Mouse (Mus musculus) lung, postnatal 4 days (tissue): Measurements from ENCODE around the gene Hist3h2ba.

Experiments
- DNase-seq, 2 experiments: peaks; one replicate each; pipeline ENCODE4 v3.0.0; 2021

The Hist3h2ba gene

DNA sequence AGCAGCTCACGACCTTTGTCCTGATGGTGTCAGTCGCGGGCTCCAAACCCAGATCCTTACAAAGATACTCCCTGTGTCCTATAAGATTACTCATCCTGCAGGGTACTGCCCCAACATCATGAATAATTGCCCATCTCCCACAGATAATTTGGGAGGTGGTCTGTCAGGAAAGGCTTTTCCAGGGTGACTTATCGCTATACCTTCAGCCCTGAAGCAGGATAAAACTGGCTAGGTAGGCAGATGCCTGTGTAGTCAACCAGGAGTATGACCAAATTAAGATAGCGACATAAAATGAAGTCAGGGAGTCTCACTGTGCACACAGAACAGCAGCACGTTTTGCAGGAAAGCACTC is 9.7 kb upstream of the Hist3h2ba start:
- no peak for DNase-seq

DNA sequence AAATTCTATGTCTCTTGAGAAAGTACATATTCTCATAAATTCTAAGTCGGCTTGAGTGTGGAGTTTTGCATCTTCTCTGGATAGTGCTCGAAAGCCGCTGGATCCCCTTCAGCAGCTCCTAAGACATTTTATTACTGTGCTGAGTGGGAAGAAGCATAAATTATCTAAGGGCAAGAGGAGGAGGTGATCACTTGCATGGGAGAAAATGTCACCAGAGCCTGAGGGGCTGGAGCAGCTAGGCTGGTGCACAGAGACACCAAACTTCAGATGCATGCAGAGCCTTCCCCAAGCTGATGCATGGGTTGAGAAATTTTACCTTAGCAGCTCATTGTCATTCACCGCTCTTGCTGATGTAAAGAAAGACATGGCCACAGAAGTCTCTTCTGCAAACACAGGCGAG is 4.6 kb upstream of the Hist3h2ba start:
- DNase-seq = no peak

DNA sequence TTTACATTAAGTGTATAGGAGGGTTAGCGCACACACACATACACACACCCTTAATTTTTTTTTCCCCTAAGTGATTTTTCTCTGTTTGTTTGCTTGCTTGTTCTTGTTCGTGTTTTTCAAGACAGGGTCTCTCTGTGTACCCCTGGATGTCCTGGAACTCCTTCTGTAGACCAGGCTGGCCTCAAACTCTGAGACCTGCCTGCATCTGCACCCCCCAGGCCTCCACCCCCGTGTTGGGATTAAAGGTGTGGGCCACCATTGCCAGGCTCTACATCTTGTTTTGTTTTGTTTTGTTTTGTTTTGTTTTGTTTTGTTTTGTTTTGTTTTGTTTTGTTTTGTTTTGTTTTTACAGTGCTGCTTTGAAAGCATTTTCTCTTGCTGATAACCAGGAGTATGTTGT is 1.4 kb upstream of the Hist3h2ba start:
- DNase-seq = no peak

DNA sequence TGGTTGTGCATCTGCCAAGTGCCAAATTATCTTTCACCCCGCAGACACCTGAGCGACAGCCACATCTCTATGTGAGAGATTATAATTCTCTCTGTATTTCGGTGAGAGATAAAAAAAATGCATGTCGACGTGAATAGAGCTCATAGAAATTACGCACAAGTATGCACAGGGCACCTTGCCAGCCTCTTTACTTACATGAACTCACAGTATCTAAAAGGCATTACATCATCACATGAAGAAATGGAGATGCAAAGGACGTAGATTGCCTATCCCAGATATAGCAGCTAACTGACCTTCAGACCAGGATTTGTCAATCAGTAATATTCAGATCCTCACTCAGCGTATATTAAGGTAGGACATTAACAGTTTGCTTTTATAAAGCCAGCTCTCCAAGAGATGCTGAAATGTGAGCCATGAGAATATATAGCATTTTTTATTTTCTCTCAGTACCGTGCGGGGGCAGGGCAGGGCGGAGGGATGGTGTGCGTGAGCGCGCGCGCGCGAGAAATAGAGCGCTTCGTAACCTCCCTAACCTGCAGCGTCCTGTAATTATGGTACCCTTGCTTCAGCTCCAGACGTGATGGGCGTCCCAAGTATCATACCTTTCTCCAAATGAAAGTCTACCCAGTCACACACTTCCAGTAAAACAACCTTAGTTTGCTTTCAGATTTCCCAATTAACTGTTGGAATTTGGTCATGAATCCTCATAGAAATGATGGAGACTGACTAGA is 757 bp upstream of the Hist3h2ba start:
- no peak for DNase-seq

DNA sequence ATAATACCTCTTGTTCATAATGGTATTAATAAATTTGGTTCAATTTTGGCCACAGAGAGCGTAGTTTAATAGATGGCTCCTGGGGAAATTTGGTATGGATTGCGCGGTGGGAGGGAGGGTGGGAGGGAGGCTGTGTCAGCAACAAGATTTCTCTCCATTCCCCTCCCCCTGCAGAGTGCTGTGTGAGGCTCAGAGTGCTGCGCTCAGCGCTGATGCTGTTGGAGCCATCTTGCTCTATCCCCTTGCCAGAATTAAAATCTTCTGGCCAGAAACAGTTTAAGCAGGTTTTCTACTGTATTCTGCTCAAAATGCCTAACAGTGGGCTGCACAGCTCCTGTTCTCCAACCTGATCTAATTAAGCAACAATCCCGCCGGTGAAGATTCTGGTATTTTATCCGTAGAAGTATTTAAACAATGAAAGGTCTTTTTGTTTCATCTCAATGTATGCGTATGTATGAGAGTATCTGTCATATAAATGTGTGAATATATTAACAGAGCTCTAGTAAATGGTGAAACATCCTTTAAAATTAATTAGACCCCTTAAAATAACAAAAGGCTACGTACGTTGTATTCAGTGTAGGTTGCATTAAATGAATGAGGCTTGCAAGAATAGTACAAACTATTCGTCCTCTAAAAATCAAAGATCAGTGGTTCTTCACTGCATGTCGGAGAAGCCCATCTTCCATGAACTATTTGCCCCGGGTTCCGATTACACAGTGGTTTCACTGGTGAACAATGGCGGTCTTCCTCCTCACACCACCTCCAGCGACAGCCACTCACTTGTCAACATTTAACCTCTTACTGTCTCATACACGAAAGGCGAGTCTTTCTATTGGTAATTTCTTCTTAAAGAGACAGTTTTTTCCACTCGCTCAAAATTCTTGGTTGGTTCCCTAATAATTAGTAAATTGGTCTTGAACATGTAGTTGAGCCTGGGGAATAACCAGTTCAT is 1.0 kb downstream of the Hist3h2ba start:
- DNase-seq = no peak

DNA sequence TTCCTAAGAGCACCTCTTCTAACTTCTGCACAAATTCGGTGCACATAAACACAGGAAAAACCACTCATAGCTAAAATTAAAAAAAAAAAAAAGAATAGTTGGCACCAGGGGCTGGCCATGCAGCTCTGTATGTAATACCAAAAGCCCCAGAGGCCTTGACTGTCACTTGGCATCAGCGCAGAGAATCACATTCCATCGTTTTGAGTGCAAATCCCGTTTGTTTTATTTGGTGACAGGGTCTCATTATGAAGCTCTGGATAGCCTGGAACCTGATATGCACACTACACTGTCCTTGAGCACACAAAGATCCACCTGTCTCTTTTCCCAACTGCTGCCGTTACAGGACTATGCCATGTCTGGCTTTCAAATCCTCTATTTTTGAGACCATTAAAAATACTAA is 2.5 kb downstream of the Hist3h2ba start:
- no peak for DNase-seq

DNA sequence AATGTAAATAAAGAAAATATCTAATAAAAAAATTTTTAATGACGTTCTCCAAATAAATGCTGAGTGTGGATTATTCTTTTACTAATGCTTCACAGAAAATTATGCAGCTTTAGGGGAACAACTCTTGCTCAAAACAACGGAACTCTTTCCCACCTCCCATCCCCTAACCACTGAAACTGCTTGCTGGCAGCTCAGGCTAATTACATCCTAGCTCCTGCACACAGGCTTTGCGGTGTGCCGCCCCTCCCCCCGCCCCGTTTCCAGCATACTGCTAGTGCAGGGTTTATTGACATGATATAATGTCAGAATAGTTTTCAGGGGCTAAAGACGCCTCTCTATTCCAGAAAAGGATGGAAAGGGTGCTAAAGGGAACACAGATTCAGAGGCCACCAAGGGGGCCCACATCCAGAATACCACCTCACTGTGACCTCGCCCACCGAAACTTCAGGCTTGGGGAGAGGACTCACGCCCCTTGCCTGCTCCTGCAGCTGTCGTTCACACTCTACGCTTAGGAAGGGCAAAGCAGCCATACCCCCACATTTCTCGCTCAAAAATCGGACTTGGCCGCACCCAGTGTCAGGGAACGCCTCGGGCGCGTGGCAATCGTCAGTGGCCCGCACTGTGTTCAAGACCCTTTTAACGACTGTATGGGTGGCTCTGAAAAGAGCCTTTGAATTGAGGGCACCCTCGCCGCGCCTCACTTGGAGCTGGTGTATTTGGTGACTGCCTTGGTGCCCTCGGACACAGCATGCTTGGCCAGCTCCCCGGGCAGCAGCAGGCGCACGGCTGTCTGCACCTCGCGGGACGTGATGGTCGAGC is 4.8 kb downstream of the Hist3h2ba start:
- DNase-seq = peak in 1 of 2 experiments; percentile 38

DNA sequence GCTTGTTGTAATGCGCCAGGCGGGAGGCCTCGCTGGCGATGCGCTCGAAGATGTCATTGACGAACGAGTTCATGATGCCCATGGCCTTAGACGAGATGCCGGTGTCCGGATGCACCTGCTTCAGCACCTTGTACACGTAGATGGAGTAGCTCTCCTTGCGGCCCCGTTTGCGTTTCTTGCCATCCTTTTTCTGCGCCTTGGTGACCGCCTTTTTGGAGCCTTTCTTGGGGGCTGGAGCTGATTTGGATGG is 5.4 kb downstream of the Hist3h2ba start:
- DNase-seq = peak in 1 of 2 experiments; percentile 57

DNA sequence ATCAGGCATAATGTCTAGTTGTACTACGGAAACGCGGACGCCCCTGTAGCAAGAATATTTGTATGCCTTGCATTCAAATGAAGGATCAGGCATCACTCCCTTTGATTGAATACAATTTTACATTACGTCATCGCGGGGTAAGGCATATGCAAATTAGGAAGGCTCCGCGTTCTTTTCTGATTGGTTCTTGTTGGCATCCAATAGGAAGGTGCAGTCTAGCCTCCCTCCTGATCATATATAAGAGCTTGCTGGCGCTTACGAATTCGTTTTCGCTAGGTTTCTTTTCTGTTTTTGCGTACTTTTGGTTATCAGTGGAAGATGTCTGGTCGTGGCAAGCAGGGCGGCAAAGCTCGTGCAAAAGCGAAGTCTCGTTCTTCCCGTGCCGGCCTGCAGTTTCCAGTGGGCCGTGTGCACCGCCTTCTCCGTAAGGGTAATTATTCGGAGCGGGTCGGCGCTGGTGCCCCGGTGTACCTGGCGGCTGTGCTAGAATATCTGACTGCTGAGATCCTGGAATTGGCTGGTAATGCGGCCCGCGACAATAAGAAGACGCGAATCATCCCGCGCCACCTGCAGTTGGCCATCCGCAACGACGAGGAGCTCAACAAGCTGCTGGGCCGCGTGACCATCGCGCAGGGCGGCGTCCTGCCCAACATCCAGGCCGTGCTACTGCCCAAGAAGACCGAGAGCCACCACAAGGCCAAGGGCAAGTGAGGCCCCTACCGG is 5.9 kb downstream of the Hist3h2ba start, which contains the start of the genes Hist3h2a and Trim17:
Gene Hist3h2a, plus strand, starts transcription at position 266 of the 723 bp plus-strand sequence.
Gene Trim17, plus strand, starts transcription at position 266 of the 723 bp plus-strand sequence.
- DNase-seq = peak; percentile 91 to 93

DNA sequence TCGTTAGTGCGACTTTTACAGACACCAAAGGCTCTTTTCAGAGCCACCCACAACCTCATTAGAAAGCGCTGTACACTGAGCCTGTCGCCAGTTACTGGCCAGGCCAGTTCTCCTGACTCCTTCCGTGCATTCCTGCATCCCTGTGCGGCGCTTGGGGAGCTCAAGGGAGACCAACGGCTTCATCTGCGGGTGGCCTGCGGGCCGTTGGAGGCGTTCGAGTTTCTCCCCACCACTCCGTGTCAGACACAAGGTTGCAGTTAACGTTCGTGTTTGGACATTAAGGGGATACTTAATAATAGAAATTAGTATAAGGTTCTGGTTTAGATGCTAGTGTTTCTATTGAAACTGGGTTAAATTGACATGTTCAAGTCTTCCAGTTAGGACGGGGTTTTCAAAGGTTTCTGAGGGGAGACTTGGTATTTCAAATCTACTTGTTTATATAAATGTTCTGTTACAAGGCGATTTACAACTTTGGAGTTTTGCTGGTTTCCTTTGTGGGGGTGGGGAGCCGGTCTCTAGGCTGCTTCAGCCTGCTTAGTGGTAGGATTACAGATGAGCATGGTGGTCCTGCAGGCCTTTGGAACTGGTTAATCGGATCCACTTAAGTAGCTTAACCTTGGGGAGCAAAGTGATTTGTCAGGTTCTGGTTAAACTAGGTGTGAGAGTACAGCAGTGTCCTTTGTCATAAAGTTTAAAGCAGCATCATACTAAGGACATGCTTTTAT is 6.6 kb downstream of the Hist3h2ba start:
- DNase-seq = no peak

DNA sequence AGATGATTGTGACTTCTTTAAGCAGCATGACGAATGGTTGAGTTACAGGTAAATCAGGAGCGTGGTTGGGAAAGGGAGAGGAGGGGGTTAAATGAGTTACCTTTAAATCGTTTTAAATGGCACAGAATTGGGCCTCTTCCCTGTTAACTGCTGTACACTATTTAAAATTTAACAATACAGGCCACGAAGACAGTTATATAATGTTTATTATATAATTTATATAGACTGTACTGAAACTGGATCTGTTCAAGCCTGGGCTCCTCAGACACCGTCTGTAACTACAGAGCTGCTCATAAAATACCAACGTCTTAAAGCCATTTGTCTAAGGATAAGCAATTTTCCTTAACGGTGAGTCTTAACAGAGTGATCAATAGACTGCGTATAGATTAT is 7.1 kb downstream of the Hist3h2ba start:
- DNase-seq = no peak

DNA sequence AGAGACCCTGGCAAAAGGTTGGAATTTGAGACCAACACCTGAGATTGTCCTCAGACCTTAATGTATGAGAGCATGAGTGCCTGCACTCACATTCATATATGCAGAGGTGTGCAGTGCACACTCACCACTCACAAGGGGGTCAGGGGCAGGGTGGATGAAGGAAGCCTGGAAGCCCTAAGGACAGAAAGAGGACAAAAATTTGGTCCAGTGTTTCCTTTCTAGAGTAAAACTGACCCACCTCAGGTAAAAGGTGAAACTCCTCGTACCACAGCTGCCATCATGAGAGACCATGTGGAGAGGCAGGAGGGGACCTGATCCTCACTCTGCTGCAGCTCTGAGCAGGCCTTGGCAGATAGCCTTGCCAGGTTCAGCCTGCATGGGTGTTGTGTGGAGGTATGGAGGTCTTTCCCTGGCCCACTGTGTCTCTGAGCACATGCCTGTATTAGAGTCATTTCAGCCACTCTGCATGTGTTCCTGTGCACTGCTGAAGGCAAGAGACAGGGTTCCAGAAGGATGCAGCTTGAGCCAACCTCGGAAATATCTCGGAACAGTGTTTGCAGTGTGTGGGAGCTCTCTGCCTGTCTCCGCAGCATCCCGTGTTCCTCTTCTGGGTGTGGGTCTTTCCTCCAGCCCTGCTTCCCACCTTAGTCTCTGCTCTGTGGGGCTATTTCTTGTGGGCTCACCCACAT is 8.7 kb downstream of the Hist3h2ba start:
- DNase-seq = no peak

DNA sequence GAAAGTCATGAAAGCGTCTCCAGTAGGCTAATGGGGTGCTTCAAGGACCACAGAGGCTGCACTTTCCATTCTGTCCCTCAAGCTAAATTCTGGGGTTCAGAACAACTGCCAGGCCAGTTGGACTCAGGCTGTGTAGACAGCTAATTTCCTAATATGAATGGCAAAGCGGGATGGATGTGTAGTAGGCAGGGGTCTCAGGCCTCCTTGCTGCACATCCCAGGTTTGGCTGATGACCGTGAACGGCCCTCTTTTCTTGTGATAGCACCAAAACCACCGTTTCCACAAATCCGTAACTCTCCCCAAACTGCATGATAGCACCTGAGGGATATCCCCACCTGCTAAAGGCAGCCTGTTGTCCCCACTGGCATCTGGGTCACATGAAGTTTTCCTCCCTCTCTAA is 9.8 kb downstream of the Hist3h2ba start:
- DNase-seq = no peak

DNA sequence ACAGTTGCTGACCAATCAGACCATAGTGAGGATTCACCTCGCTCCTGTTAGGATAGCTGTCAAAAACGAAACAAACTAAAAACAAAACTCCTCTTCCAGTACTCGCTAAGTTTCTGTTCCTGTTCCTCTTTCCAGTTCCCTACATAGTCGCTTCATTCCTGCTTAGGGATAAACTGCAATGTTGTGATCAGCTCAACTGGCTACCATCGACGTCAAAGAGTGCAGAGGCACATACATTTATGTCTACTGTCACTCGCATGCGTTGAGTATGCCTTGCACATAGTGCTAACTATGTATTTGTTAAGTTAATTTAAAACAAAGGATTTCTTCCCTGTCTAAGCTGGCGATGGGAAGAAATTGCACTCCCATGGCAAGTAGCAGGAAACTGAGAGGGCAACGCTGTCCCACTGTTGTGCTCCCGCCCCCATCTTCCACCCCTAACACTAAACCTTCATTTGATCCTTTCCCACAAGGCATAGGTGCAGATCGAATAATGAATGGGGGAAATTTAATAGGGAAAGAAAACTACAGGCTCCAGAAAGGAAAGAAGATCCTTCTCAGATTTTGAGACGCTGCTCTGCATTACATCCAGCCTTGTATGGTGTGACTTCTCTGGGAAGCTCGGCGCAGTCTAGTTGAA is 10.6 kb downstream of the Hist3h2ba start:
- no peak for DNase-seq

DNA sequence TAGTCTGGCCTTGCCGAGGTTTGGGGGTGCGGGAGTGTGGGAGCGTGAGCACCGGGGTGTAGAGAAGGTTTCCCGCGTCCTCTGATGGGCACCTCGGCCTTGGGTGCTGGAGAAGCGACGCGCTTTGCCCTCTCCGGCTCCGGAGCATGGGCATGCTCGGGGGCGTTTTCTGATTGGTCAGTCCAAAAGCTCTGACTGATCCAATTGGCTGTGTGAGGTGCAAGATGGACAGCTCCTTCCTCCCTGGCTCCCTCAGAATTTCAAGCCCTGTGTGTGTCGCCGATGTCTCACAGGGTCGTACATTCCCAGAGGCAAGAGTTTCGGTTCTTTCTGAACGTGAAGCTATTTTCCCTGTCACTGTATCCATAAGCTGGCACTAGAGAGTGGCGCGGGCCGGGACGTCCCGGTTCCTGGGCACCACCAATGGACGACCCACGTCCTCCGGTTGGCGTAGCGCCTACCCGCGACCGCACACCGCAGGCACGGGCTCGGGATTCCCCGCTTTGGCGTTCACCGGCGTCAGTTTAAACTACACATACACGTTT is 11.3 kb downstream of the Hist3h2ba start:
- DNase-seq = peak; percentile 82 to 85

DNA sequence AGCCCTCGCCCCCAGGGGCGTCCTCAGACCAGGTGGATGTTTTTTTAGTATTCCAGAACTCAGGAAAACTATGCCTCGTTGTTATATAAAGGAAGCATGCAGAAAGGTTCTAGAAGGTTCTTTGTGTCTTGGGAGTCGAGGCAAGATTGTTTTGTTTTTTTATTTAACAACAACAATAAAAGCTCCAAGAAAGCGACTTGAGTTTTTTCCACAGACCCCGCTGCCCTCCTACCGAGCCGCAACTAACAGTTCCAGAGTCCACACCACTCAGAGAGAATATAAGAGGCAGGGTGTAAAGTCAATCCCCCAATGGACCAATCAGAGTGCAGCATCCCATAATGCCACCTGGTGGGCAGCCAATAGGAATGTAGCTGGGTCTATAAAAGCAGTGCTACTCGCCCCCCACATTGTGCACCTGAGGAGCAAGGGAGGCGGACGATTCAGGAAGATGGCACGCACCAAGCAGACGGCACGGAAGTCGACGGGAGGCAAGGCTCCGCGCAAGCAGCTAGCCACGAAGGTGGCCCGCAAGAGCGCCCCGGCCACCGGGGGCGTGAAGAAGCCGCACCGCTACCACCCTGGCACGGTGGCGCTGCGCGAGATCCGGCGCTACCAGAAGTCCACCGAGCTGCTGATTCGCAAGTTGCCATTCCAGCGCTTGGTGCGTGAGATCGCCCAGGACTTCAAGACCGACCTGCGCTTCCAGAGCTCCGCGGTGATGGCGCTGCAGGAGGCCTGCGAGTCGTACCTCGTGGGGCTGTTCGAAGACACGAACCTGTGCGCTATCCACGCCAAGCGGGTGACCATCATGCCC is 12.9 kb downstream of the Hist3h2ba start:
- DNase-seq = no peak

DNA sequence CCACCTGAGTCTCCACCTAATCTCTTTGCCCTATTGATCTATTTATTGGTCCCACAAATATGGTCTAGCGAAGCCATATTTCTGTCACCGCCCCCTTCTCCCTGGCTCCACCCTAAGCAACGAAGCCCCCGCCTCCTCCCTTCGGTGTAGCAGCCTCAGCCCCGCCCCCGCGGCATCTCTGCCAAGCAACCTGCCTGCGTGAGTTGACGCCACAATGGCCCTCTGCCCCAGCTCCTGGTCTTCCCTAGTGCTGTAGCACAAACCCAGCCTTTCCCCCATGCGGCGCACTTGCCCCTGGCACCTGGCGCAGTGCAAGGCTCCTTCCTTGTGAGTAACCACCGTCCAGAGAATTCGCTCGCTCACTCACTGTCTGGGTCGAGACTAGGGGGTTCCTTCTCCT is 14.8 kb downstream of the Hist3h2ba start:
- peak; percentile 53 to 59 for DNase-seq

DNA sequence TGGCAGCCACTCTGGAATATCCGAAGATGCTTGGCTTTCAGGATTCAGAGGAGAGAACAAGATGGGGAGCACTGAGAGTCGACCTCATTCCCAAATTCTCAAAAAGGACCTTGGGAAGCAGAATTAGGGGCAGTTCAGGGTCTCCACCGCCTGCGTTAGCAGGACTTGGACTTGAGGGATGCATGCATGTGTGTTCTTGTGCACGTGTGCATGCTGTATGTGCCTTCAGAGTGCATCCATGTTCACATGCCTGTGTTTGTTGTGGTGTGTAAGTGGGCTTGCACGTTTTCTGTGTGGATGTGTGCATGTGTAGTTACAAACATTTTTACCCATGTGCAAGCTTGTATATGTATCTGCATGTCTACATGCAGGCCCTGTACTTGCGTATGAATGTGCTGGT is 15.5 kb downstream of the Hist3h2ba start:
- no peak for DNase-seq

DNA sequence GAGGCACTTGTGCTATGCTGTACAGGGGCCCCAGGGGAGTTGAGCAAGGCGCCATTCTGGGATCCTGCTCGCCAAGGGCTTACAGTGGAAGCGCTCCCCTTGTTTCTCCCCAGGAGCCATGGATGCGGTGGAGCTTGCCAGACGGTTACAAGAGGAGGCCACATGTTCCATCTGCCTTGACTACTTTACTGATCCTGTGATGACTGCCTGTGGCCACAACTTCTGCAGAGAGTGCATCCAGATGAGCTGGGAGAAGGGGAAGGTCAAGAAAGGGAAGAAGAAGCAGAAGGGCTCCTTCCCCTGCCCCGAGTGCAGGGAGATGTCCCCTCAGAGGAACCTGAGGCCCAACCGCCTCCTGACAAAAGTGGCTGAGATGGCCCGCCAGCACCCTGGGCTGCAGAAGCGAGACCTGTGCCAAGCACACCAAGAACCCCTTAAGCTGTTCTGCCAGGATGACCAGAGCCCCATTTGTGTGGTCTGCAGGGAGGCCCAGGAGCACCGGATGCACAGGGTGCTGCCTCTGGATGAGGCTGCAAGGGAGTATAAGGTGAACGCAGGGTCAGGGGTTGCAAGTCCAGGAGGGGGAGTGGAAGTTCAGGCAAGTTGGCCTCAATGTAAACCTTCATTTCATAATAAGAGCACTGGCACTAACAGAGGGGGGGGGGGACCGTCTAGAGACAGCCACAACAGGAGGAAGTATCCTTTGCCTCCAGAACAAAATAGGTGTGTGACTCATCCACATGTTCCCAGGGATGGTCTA is 16.5 kb downstream of the Hist3h2ba start:
- DNase-seq = no peak
